Mouse (Mus musculus) layer of hippocampus, postnatal 36 days (tissue): ENCODE data around the gene Tmeff2. TPM values are rescaled to one million over a fixed set of nuclear protein-coding genes. Genes with fewer than 3 reads are reported as not detected.
A peak's percentile ranks its signal among the peaks of the same experiment; 100 is the strongest.

Experiments
- DNase-seq, 2 experiments: peaks; one replicate each; pipeline ENCODE4 v3.0.0; 2022
- total RNA-seq, 2 experiments: library from RNA; stranded (reverse); gene quantifications; 2 replicates each; pipeline ENCODE4 v1.2.3; 2021

Gene Tmeff2
- total RNA-seq, 2 experiments from 2014 or later: 58.6 to 63.5 TPM

DNA sequence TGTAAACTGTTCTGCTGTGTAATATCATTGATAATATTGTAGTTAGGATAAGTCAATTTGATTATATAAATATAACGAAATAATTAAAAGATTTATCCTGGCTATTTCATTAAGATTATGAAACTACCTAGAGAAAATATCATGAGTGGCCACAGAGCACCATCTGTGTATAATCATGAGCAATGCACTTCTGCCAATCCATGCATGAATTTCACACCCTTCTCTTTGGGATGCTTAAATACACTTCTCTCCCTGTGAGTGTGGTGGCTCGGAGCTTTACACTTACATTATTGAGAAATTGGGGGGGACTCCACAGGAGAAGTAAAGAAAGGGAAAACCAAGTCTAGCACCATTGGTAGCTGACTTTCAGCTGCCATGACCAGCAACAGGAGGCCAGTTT, 206.9 kb downstream of the Tmeff2 start:
- DNase-seq: no peak

DNA sequence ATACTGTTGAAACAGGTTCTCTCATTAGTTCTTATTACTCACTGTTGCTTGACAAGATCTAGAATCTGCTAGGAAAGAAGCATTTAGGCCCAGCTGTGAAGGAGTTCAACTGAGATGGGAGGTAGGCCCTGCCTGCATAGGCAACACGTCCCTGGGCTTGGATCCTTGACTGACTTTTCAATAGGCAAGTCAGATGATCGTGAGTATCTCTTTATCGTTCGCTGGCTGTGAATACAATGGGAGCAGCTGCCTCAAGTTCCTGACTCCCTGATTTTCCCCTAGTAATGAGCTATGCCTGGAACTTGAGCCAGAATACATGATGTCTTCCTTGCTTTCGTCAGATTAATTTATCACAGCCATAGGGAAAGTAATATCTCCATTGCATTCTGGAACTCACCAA, 214.3 kb downstream of the Tmeff2 start:
- no peak for DNase-seq

DNA sequence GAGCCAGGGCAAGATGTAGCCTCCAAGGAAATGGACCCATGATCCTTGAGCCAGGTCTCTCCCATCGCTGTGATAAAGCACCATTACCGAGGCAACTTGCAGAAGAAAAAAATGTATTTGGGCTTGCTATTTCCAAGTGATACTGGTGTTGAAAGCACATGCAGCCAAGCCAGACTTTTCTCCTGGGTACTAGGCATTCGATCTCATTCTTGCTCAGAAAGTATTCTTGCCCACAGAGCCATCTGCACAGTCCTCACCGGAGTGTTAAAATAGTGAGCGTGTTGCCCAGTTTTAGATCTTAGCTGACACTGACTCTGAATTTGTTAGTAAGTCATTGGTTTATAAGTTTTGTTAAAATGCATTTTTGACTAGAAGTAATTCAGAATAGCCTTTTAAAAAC, 215.3 kb downstream of the Tmeff2 start:
- DNase-seq: no peak

DNA sequence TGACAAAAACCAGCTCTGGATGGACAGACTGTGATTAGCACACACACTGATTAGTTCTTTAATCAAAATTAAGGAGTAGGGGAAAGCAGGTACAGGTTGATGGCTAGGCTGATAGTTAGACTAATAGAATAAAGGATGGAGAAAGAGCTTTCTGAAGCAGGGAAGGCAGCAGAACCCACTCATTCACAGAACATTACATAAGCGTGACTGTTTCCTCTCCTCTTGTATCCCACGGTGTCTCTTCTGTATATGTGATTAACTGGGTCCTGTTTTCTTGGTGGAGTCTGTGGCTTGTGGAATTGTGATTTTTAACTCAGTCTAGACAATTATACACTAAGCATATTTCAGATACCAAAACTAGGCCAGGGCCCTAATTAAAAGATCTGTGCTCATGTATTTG, 217.4 kb downstream of the Tmeff2 start:
- DNase-seq: no peak

DNA sequence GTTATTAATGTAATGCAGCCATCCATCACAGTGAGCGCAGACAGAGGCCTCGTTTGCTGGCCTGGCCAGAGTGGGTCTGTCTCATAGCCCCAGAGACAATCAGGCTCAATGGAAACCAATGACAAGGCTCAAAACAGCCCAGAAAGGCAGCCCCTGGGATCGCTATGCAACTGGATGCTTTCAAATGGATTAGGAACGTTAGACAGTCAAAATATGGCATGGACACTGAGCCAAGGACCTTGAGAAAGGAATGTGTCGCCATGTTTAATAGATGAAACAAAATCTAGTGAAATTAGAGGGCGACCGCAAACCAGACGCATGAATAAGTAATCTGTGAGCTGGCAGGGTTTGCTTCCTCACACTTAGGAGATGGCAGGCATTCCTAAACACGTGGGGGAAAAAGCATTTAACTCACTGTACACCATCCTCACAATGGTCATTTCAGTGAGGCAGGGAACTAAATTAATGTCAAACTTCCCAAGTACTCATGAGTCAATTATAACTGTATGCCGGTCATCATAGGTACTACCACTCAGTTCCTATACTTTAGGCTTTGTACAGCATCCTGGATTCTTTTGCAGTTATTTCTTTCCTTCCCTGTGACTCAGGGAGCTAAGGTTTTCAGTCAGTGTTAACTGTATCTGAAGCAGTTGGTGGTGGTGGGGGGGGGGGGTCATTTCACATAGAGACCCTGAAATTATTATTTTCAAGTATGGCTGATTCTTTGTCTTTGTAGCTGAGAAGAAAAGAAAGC, 225.4 kb downstream of the Tmeff2 start:
- DNase-seq: no peak

DNA sequence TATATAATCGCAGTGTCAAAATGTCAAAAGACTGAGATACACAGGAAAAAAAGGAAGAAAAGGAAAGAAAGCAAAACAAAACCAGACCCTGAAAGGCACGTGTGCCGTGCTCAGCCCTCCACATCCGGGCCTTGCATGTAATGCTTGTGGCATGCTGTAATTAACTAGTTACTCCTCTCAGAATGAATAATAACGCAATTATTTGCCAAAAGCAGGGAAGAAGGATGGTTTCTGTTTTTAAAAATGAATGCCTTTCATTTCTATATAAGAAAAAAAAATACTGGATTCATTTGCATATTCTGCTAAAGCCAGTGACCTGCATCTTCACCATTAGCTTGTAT, 225.9 kb downstream of the Tmeff2 start:
- no peak for DNase-seq

DNA sequence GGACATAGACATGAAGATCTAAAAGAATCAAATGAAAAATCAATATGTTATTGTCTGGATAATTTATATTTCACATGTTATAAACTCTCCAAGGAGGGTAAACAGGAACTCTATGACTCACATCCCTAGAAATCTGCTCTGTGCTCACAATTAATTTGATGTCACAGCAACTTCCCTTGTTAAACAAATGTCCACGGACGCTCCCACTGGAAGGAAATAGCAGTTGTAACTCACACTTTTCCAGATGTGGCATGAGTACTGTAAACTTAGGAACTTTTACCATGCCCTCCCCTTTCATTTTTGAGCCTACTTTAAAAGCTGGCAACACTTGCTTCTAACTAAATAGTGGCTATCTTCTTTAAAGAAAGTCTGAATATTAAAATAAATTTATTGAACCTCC, 236.3 kb downstream of the Tmeff2 start:
- no peak for DNase-seq

DNA sequence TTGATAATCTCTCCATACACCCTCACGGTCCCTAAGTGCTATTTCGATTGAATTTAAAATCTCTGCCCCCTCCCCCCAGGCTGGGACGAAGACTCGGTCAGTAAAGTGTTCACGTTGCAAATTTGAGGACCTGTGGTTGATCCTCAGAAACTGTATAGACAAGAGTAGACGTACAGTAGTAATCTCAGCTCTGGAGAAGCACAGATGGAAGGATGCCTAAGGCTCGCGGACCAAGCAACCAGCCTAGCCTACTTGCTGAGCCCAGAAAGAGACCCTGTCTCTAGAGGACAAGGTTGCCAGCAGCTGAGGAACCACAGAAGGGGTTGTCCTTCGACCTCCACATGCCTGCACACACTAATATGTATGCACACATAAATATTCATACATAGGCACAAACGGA, 239.2 kb downstream of the Tmeff2 start:
- DNase-seq: no peak

DNA sequence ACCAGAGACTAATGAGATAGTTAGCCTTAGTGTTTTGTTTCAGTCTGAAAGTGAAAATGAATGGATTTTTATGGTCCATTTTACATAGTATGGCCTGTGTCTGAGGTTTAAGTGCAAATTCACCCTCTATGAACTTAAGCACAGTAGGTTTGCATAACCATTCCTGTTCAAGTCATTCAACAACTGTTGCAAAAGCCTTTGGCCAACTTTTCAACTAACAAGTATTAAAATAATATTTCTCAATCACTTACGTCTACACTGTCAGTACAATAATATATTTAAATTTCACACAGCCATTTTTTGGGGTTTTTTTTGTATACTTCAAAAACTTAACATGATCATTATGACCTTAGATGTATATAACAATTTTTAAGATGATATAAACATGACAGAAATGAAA, 240.9 kb downstream of the Tmeff2 start:
- DNase-seq: no peak

DNA sequence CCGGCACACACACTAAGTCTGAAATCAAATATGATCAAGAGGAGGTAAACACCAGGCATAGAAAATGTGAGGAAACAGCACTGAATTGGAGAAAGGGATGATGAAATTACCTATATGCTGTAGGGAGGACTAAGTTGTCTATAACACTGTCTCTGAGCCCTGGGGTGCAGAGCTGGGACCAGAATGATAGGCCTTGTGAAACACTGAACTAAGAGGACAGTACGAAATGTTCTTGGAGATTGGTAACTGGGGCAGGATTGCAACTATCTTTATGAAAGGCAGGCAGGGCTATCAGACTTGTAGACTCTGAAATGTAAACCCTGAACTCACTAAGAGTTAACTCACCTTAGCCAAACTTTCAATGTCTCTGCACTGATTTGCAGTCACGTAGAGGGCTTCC, 242.3 kb downstream of the Tmeff2 start:
- DNase-seq: no peak

DNA sequence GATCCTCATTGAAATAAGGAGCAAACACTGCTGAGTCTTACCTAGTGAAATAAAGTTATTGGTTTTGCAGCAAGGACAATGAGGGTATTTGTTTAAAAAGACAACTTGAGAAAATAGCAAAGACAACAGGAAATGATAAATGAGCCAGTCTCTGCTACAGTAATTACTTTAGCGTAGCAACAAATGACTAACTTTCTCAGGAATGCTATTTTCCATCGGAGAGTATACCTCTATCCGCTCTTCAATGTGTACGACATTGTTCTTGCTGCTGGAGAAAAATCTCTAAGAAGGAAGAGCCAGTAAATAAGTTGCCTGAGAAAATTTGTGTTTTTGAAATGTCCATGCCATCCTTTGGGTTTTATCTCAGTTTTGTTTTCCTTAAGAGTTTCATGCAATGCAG, 245.2 kb downstream of the Tmeff2 start:
- DNase-seq: no peak

DNA sequence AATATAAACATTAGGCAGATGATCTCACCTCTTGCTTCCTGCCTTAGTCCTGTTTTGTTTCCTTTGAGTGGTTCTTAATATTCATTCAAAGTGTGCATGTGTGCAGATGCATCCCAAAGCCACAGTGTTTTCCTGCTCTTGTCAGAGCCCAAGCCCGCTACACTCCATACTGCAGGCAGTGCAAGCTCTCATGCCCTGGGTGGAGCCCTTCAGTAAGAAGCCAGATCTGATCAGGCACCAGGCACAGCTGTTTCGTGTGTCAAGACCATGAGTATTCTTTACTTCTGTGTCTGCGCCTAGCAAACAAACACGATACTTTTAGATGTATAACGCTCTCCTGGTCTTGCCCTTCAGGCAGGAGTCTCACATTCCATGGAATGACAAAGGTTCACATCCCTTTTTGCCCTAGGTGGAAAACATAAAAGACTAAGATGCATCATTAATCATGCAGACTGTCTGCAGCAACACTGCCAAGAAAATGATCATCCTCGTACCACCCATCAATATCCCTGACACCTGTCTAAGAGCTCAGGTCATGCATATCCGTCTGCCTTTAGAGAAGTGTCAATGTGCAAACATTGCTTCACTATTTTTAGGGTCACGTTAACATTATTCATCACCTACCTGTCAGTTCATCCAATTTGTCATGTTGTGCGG, 248.2 kb downstream of the Tmeff2 start:
- no peak for DNase-seq

DNA sequence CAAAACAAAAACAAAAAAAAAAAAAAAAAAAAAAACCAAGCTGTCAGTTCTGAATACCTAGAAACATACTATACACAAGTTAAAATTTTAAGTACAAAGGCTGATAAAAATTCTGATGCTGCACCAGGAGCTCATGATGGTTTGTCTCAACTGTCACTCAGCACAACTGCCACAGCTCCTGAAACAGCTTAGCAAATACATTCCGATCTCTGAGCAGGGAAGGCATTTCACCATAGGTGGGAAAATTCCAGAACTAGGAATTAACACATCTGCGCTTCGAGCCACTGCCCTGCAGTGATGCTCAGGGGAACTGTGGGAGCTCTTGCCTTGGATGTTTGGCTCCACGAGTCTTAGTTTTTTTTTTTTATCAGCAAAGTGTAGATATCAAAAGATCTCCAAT, 249.0 kb downstream of the Tmeff2 start:
- DNase-seq: no peak

DNA sequence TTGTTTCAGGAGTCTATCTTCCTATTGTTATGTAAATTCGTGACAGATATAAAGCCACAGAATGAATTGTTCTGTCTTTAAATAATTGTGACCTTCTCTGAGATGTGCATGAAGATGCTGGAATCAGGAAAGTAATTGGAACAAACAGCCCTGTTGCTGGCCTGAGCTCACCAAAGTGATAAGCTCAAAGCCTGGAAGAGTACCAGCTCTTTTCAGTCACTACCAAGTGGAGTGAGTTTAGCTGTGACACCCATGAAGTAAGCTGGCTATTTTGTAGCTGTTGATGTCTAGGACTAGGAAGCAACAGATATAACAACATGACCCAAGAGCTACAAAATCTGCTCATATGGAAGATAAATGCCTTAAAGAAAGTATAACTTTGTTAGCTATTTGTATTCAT, 249.4 kb downstream of the Tmeff2 start:
- no peak for DNase-seq

DNA sequence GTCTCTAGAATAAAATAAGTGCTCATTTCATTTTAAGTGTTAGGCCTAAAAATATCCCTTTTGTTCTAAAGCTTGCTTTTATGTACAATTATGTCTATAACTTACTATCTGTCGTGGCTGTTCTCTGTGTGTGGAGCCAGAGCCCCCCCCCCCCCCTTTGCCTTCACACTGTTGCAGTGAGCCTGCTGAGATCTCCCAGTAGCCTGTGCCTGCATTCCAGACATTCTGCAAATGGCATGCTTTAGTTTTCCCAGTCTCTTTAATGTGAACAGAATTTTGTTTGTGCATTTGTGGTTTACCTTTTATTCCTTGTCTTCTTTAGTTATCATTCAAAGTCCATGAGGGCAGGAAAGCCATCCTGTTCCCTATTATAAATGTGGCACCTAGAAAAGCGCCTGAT, 251.6 kb downstream of the Tmeff2 start:
- DNase-seq: no peak

DNA sequence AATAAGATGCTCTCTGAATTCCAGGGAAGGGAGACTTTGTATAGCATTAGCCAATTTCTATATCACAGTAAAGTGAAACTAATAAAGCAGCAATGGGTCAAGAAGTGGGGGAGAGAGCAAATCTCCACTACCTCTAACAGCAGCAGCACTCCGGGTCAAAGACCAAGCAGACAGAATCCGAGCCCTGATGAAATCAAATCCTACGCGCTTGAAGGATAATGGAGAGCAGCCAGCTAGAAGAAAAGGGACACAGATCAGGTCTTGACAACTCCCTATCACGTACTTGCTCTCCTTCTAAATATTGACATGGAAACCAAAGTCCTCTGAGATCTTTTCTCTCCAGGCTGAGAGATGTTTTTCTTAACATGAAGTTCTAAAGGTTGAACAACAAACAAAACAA, 252.4 kb downstream of the Tmeff2 start:
- DNase-seq: no peak

DNA sequence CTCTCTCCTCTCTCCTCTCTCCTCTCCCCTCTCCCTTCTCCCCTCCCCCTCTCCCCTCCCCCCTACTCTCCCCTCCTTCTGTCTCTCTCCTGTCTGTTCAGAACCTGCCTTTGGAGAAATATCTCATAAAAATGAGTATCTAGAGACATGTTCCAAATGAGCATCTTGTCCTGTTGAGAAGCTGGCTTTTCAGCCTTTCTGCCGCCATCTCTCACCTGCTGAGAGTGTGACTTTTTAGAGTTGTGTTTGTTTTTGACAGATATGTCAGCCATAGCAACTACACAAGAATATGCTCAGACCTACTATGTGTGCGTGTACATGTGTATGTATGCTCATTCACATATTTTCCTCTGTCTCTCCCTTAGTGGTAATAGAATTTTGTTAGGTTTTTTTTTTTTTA, 283.8 kb downstream of the Tmeff2 start:
- DNase-seq: no peak

DNA sequence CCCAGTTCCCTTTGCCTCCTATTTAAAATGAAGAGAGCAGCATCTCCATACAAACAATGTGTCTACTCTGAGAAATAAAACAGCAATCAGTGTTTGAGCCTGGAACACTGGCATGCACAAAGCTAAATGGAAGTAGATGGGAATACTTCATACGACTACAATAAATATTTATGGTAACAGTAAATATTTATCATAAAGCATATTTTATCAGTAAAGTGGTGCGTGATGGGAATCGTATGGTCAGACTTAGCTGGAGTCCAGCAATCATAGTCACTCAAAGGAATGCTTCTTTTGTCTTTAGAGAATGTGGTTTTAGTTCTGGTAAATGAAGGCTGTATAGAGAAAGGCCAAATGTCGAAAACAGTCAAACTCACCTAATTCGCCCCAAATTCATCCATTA, 288.6 kb downstream of the Tmeff2 start:
- DNase-seq: no peak

DNA sequence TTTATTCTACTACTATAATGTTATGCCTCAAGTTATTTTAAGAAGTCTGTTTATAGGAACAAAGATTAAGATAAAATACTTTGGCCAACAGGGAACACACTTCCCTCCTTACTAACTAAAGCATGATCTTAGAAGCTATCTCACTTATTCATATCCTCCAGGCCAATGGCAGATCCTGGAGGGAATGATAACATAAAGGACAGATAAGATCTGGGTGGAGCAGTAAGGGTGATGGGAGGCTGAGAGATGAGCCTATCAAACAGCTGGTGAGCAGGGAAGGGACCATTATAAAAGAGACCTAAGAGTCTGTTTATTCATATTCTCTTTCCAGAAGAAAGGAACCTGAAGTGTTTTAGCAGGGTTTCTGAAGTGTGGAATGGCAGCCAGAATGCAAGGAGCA, 290.8 kb downstream of the Tmeff2 start:
- no peak for DNase-seq

DNA sequence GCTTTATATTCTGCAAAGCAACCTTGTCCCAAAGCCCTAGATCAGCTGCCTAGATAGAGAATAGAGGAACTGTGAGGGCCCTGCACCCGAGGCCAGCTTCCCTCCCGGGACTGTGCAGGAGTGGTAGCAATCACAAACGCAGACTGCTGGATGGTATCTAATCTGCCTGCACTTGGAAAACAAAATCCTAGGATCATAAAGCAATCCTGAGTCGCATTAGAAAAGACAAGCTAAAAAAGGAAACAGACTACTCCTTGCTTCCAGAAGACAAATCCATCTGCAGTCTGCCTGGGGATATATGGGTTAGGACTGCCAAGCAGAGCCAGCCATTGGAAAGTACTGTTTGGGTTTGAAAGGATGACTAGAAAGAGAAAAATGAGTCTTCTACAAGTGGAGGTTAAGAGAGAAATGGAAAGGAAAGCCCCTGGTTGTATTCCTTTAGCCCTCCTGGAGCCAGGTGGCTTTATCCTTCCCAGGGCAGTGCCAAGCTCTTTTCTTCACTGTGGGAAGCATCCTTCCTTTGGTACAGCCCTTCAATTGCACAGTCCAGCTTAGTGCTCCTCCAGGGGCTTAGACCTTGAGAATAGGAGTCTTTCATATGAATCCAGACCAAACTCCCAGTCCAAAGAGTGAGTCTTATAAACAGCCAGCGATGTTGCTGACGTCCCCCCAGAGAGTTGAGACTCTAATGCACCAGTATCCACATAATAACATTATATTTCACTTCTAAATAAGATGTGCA, 291.6 kb downstream of the Tmeff2 start:
- DNase-seq: no peak

DNA sequence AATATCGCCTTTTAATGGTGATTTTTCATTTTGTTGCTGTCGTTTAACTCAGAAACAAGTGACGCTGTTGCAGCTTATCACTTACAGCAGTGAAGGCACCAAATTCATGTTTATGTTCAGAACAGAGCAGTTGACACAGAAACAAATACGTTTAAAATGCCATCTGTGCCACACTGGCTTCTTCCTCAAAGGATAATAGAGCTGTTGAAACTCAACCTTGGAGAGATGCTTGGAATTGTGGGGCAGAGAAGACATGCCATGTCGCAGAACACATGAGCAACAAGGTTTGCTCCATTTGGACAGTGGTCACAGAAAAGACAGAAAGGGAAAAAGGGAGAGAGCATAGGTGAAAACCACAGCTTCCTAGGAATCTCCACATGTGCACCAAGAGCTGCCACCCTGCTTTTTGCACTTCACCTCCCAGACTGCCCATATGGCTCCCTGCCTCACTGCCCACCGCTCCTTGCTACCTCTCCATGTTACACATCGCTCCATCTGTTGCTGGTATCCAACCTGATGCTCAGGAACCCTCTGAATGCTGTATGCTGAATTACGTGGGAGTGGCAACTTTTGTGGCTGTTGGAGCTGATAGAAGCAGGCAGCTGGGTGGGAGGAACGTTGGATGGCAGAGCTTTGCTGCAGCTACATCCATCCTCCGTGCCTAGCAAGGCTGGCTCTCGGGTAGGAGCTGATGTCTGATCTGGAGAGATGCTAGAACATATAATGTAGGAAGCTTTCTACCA, 298.8 kb downstream of the Tmeff2 start:
- peak; percentile 70 to 79 for DNase-seq

DNA sequence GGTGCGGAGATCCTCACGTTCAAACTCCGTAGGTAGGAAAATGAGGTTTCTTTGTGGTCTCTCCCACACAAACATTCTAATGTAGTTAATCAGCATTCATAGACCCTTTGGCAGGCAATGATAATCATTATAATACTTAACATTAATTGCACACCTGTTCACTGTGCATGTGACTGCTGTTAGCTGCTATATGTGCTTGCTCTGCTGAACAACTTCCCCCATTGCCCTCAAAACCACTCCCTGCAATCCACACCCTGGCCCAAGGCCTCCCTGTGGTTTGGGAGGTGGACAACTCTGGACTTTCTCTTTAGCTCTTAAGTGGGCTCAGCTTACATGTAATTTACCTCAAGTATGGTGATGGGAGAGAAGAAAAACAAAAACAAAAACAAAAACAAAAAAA, 299.5 kb downstream of the Tmeff2 start:
- DNase-seq: no peak

DNA sequence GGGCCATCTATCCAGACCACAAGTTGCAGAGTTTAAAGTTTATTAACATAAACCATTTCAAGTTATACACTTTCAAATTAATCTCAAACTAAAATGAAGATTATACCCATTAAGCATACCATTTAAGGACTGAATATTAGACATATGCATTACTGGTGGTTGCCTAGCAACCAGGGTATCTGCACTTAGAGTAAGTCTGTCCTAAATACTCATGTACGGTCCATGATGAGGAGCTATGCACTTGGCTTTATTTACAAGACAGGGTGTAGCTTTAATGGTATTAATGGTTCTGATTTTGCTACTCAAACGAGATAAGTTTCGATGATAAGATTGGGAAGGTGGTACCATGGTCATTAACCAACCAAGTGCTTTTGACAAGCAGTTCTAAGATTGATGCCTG, 315.2 kb downstream of the Tmeff2 start:
- DNase-seq: no peak
